Mouse (Mus musculus) MEL (cell line): Measurements from ENCODE around the gene B3galt5. TPM values are rescaled to one million over a fixed set of nuclear protein-coding genes. Genes with fewer than 3 reads are reported as not detected.

Experiments used
- DNase-seq: peaks from one replicate; pipeline ENCODE4 v3.0.0; 2011; ENCODE audit warnings: low read depth, low spot score
- H3K27ac ChIP-seq: 2 replicates; pipeline ENCODE4 v1.5.1; 2012; ENCODE audit warnings: low read depth, mild to moderate bottlenecking, control low read depth, low read length, moderate library complexity; ENCODE audit not compliant: control insufficient read depth
- H3K27me3 ChIP-seq, 2 experiments: fragments of 150-350 bp in 1 of 2; sonication (generic) in 1 of 2; 2 replicates each; pipeline ENCODE4 v1.6.1; 2012; ENCODE audit warnings: low read length in 2 of 2, mild to moderate bottlenecking in 2 of 2, improper control_type of control experiment in 1 of 2, moderate library complexity in 1 of 2; ENCODE audit not compliant: insufficient read depth in 2 of 2, control insufficient read depth in 1 of 2
- H3K36me3 ChIP-seq, 2 experiments: 2 replicates each; pipeline ENCODE4 v1.6.1; 2012 to 2014; ENCODE audit warnings: low read length in 2 of 2, improper control_type of control experiment in 1 of 2, inconsistent platforms in 1 of 2, mild to moderate bottlenecking in 1 of 2; ENCODE audit not compliant: insufficient read depth in 2 of 2, control insufficient read depth in 1 of 2
- H3K4me1 ChIP-seq, 2 experiments: fragments of 150-350 bp in 1 of 2; sonication (generic) in 1 of 2; 2 replicates each; pipeline ENCODE4 v1.6.1; 2012; ENCODE audit warnings: low read length in 2 of 2, improper control_type of control experiment in 1 of 2, mild to moderate bottlenecking in 1 of 2; ENCODE audit not compliant: insufficient read depth in 2 of 2, control insufficient read depth in 1 of 2
- H3K4me3 ChIP-seq, 2 experiments: fragments of 150-350 bp in 1 of 2; sonication (generic) in 1 of 2; 2 replicates each; pipeline ENCODE4 v1.5.1; 2012; ENCODE audit warnings: low read depth in 2 of 2, low read length in 2 of 2, mild to moderate bottlenecking in 2 of 2, moderate library complexity in 2 of 2, control low read depth in 1 of 2, improper control_type of control experiment in 1 of 2; ENCODE audit not compliant: control insufficient read depth in 1 of 2, insufficient read depth in 1 of 2
- H3K79me2 ChIP-seq: 2 replicates; pipeline ENCODE4 v1.6.1; 2012; ENCODE audit warnings: mild to moderate bottlenecking, low read length, moderate library complexity; ENCODE audit not compliant: control insufficient read depth, poor library complexity, insufficient read depth
- H3K9ac ChIP-seq: 2 replicates; pipeline ENCODE4 v1.6.1; 2012; ENCODE audit warnings: low read depth, mild to moderate bottlenecking, control low read depth, low read length, moderate library complexity; ENCODE audit not compliant: control insufficient read depth, poor library complexity, severe bottlenecking
- H3K9me3 ChIP-seq: fragments of 150-350 bp; sonication (generic); replicated peaks from 2 replicates; pipeline ENCODE4 v1.6.1; 2012; ENCODE audit warnings: mild to moderate bottlenecking, low read length, improper control_type of control experiment, moderate library complexity; ENCODE audit not compliant: insufficient read depth
- BHLHE40 ChIP-seq: IDR thresholded peaks from 2 replicates; pipeline ENCODE4 v1.6.1; 2012; ENCODE audit warnings: low read depth, mild to moderate bottlenecking, inconsistent platforms, low read length, improper control_type of control experiment, borderline replicate concordance
- CHD1 ChIP-seq: IDR thresholded peaks from 2 replicates; pipeline ENCODE4 v1.6.1; 2012; ENCODE audit warnings: low read depth, mild to moderate bottlenecking, inconsistent platforms, low read length, improper control_type of control experiment
- E2F4 ChIP-seq: IDR thresholded peaks from 2 replicates; pipeline ENCODE4 v1.6.1; 2011; ENCODE audit warnings: low read depth, low read length, improper control_type of control experiment, borderline replicate concordance
- ELF1 ChIP-seq: IDR thresholded peaks from 2 replicates; pipeline ENCODE4 v1.6.1; 2014; ENCODE audit warnings: low read depth, mild to moderate bottlenecking, inconsistent platforms, low read length, improper control_type of control experiment, moderate library complexity
- EP300 ChIP-seq, 2 experiments: IDR thresholded peaks; 2 replicates each; pipeline ENCODE4 v1.6.1; 2011; ENCODE audit warnings: improper control_type of control experiment in 2 of 2, low read length in 2 of 2, low read depth in 1 of 2, mild to moderate bottlenecking in 1 of 2
- GATA1 ChIP-seq: IDR thresholded peaks from 2 replicates; pipeline ENCODE4 v1.6.1; 2011; ENCODE audit warnings: low read depth, low read length, improper control_type of control experiment
- HCFC1 ChIP-seq: IDR thresholded peaks from 2 replicates; pipeline ENCODE4 v1.6.1; 2012; ENCODE audit warnings: low read depth, mild to moderate bottlenecking, inconsistent platforms, low read length, improper control_type of control experiment, moderate library complexity
- MEF2A ChIP-seq: IDR thresholded peaks from 2 replicates; pipeline ENCODE4 v1.6.1; 2014; ENCODE audit warnings: low read depth, mild to moderate bottlenecking, inconsistent platforms, low read length, improper control_type of control experiment; ENCODE audit not compliant: poor library complexity, insufficient replicate concordance, severe bottlenecking; ENCODE audit errors: extremely low read depth
- MXI1 ChIP-seq: IDR thresholded peaks from 2 replicates; pipeline ENCODE4 v1.6.1; 2011; ENCODE audit warnings: mild to moderate bottlenecking, low read depth, low read length, improper control_type of control experiment
- MYC ChIP-seq: IDR thresholded peaks from 2 replicates; pipeline ENCODE4 v1.6.1; 2011; ENCODE audit warnings: low read depth, mild to moderate bottlenecking, low read length, improper control_type of control experiment, moderate library complexity
- NELFE ChIP-seq: IDR thresholded peaks from 2 replicates; pipeline ENCODE4 v1.6.1; 2011; ENCODE audit warnings: low read depth, low read length, improper control_type of control experiment
- POLR2A ChIP-seq, 2 experiments: IDR thresholded peaks; 2 replicates each; pipeline ENCODE4 v1.6.1; 2011 to 2012; ENCODE audit warnings: low read length in 2 of 2, mild to moderate bottlenecking in 2 of 2, control low read depth in 1 of 2, improper control_type of control experiment in 1 of 2, low read depth in 1 of 2, moderate library complexity in 1 of 2; ENCODE audit not compliant: control insufficient read depth in 1 of 2, insufficient read depth in 1 of 2, poor library complexity in 1 of 2
- POLR2AphosphoS2 ChIP-seq: IDR thresholded peaks from 2 replicates; pipeline ENCODE4 v1.6.1; 2011; ENCODE audit warnings: low read length, improper control_type of control experiment
- USF2 ChIP-seq, 2 experiments: IDR thresholded peaks; 2 replicates each; pipeline ENCODE4 v1.6.1; 2011 to 2012; ENCODE audit warnings: improper control_type of control experiment in 2 of 2, low read length in 2 of 2, borderline replicate concordance in 1 of 2, inconsistent platforms in 1 of 2, low read depth in 1 of 2, mild to moderate bottlenecking in 1 of 2; ENCODE audit not compliant: insufficient read depth in 1 of 2
- ZKSCAN1 ChIP-seq: IDR thresholded peaks from 2 replicates; pipeline ENCODE4 v1.6.1; 2012; ENCODE audit warnings: low read depth, mild to moderate bottlenecking, inconsistent platforms, low read length, improper control_type of control experiment, moderate library complexity
- ZMIZ1 ChIP-seq: IDR thresholded peaks from 2 replicates; pipeline ENCODE4 v1.6.1; 2012; ENCODE audit warnings: low read depth, mild to moderate bottlenecking, inconsistent platforms, low read length, improper control_type of control experiment, moderate library complexity
- ZNF384 ChIP-seq: IDR thresholded peaks from 2 replicates; pipeline ENCODE4 v1.6.1; 2012; ENCODE audit warnings: low read depth, mild to moderate bottlenecking, inconsistent platforms, low read length, improper control_type of control experiment
- polyA plus RNA-seq, 2 experiments: library from polyadenylated mRNA; stranded (reverse) in 1 of 2; unstranded in 1 of 2; fragments of >175 nt in 1 of 2; fragments of >200 nt in 1 of 2; gene quantifications; 2 replicates each; pipeline versions ENCODE4 v1.2.1 to v1.2.4; 2012; ENCODE audit warnings: low replicate concordance in 2 of 2, low read depth in 1 of 2; ENCODE audit not compliant: insufficient read length in 2 of 2, insufficient read depth in 1 of 2, missing spikeins in 1 of 2
- total RNA-seq: library from RNA; depleted of rRNA; stranded (reverse); fragments of 300-350 nt; gene quantifications from 2 replicates; pipeline ENCODE4 v1.2.3, GENCODE M21; 2012; rRNA removed

Gene B3galt5
- total and polyA plus RNA-seq, 3 experiments = not detected

GRCm38 (mm10) chr16:96363277-96363676 lies 127.7 kb downstream of the B3galt5 start:
- no peak for DNase-seq
- no peaks in the 10 kb centered on the region for H3K4me1 ChIP-seq
- no peaks in the 10 kb centered on the region for H3K27me3 ChIP-seq
- H3K9ac ChIP-seq = no peak overlapping the region
- H3K27ac ChIP-seq = no peak overlapping the region
- no peak overlapping the region for H3K4me3 ChIP-seq
- H3K9me3 ChIP-seq = no peaks in the 10 kb centered on the region
- no peak for TF ChIP-seq MEF2A
- no peak for TF ChIP-seq USF2 (IDR thresholded peaks at IDR 0.05; ENCODE audit: borderline replicate concordance in 1 of 2, insufficient read depth in 1 of 2, low read depth in 1 of 2, low read length in 2 of 2)
- no peak for TF ChIP-seq CHD1
- TF ChIP-seq ZKSCAN1 = no peak
- no peak for TF ChIP-seq MYC
- TF ChIP-seq EP300 (IDR thresholded peaks at IDR 0.05; ENCODE audit: low read depth in 1 of 2, low read length in 2 of 2) = no peak
- TF ChIP-seq ZNF384 = no peak
- TF ChIP-seq ZMIZ1 = no peak
- TF ChIP-seq HCFC1 = no peak
- no peak for TF ChIP-seq POLR2A (IDR thresholded peaks at IDR 0.05; ENCODE audit: control insufficient read depth in 1 of 2, insufficient read depth in 1 of 2, low read depth in 1 of 2, low read length in 2 of 2, poor library complexity in 1 of 2)
- no peak for TF ChIP-seq MXI1
- no peaks in the 10 kb centered on the region for H3K79me2 ChIP-seq
- no peaks in the 10 kb centered on the region for H3K36me3 ChIP-seq

- H3K9ac ChIP-seq = no peak overlapping the region
- no peak overlapping the region for H3K4me3 ChIP-seq
- H3K27me3 ChIP-seq = no peaks in the 10 kb centered on the region
- no peak for TF ChIP-seq EP300 (IDR thresholded peaks at IDR 0.05; ENCODE audit: low read depth in 1 of 2, low read length in 2 of 2)
- no peak for TF ChIP-seq ELF1
- no peak for TF ChIP-seq NELFE
- TF ChIP-seq ZMIZ1 = no peak
- TF ChIP-seq CHD1 = no peak
- no peak for TF ChIP-seq MYC
- no peak for TF ChIP-seq MXI1
- TF ChIP-seq ZKSCAN1 = no peak
- no peak for TF ChIP-seq POLR2A (IDR thresholded peaks at IDR 0.05; ENCODE audit: control insufficient read depth in 1 of 2, insufficient read depth in 1 of 2, low read depth in 1 of 2, low read length in 2 of 2, poor library complexity in 1 of 2)
- TF ChIP-seq POLR2AphosphoS2 = no peak
- TF ChIP-seq GATA1 = no peak
- TF ChIP-seq BHLHE40 = no peak
- TF ChIP-seq E2F4 = no peak
- DNase-seq = no peak
- no peaks in the 10 kb centered on the region for H3K4me1 ChIP-seq
- H3K79me2 ChIP-seq = no peaks in the 10 kb centered on the region
- H3K9me3 ChIP-seq = no peaks in the 10 kb centered on the region
- H3K36me3 ChIP-seq = no peaks in the 10 kb centered on the region
- no peak overlapping the region for H3K27ac ChIP-seq
Measured at GRCm38 (mm10) chr16:96364870-96365269, 129.3 kb downstream of the B3galt5 start.

Other genes with a start within 250 kb of the B3galt5 start
- 112 and 115 TPM in 2 replicates for gene Psmg1, start 244.8 kb upstream of the B3galt5 start, total RNA-seq
- 100 to 1,000 TPM in 1 of 2 experiments, not detected in 1; 169 TPM for gene Psmg1, start 244.8 kb upstream of the B3galt5 start, polyA plus RNA-seq
- gene Brwd1, start 153.3 kb upstream of the B3galt5 start, total RNA-seq = 33.7 and 41.0 TPM in 2 replicates
- 10 to 100 TPM; 27.1 to 77.1 TPM for gene Brwd1, start 153.3 kb upstream of the B3galt5 start, polyA plus RNA-seq
- gene Hmgn1, start 108.1 kb upstream of the B3galt5 start, total RNA-seq = 185 and 186 TPM in 2 replicates
- 100 to 1,000 TPM; 246 to 778 TPM for gene Hmgn1, start 108.1 kb upstream of the B3galt5 start, polyA plus RNA-seq
- 36.7 and 50.2 TPM in 2 replicates for gene Wrb, start 90.4 kb upstream of the B3galt5 start, total RNA-seq
- gene Wrb, start 90.4 kb upstream of the B3galt5 start, polyA plus RNA-seq = 10 to 100 TPM in 1 of 2 experiments, not detected in 1; 41.6 TPM
- gene Lca5l, start 43.5 kb upstream of the B3galt5 start, total RNA-seq = 0.07 and 0.12 TPM in 2 replicates
- gene Lca5l, start 43.5 kb upstream of the B3galt5 start, polyA plus RNA-seq = under 1 TPM in 1 of 2 experiments, not detected in 1; 0.24 TPM
- 0.52 and 2.0 TPM in 2 replicates for gene Sh3bgr, start 35.4 kb upstream of the B3galt5 start, total RNA-seq
- gene Sh3bgr, start 35.4 kb upstream of the B3galt5 start, polyA plus RNA-seq = 1 to 10 TPM in 1 of 2 experiments, not detected in 1; 1.1 TPM
- not detected in 2 replicates for gene Itgb2l, start 207.8 kb downstream of the B3galt5 start, total RNA-seq
- gene Itgb2l, start 207.8 kb downstream of the B3galt5 start, polyA plus RNA-seq = not detected
- not detected in 2 replicates for gene Pcp4, start 231.8 kb downstream of the B3galt5 start, total RNA-seq
- gene Pcp4, start 231.8 kb downstream of the B3galt5 start, polyA plus RNA-seq = not detected